Mouse (Mus musculus): ENCODE measurements around the gene Trim28. TPM values are rescaled to one million over a fixed set of nuclear protein-coding genes. Genes with fewer than 3 reads are reported as not detected.

The Trim28 gene
- total RNA-seq, 2 experiments from 2014 or later = 209 to 226 TPM

- ATAC-seq (replicated peaks; ENCODE audit: low FRiP score, poor library complexity, severe bottlenecking) = no peak
These were observed 3.1 kb upstream of the Trim28 start for GRCm38 (mm10) chr7:12995862-12996261.

- ATAC-seq (replicated peaks; ENCODE audit: low FRiP score, poor library complexity, severe bottlenecking) = no peak
These were observed 1.7 kb upstream of the Trim28 start for GRCm38 (mm10) chr7:12997230-12997629.

- no peak for ATAC-seq (replicated peaks; ENCODE audit: low FRiP score, poor library complexity, severe bottlenecking)
These were observed 861 bp upstream of the Trim28 start, which contains the start of gene Slc27a5 for GRCm38 (mm10) chr7:12998053-12998452. Gene Slc27a5, minus strand, starts transcription at chr7:12998192.

GRCm38 (mm10) chr7:13001584-13001983 lies 2.7 kb downstream of the Trim28 start:
- ATAC-seq (replicated peaks; ENCODE audit: low FRiP score, poor library complexity, severe bottlenecking) = no peak

GRCm38 (mm10) chr7:13003380-13003779 lies 4.5 kb downstream of the Trim28 start:
- no peak for ATAC-seq (replicated peaks; ENCODE audit: low FRiP score, poor library complexity, severe bottlenecking)

- no peak for ATAC-seq (replicated peaks; ENCODE audit: low FRiP score, poor library complexity, severe bottlenecking)
These were observed 7.1 kb downstream of the Trim28 start for GRCm38 (mm10) chr7:13006011-13006410.

- ATAC-seq (replicated peaks; ENCODE audit: low FRiP score, poor library complexity, severe bottlenecking) = no peak
These were observed 7.6 kb downstream of the Trim28 start for GRCm38 (mm10) chr7:13006531-13006930.

- ATAC-seq (replicated peaks; ENCODE audit: low FRiP score, poor library complexity, severe bottlenecking) = no peak
These were observed 8.6 kb downstream of the Trim28 start for GRCm38 (mm10) chr7:13007341-13008092.

- ATAC-seq (replicated peaks; ENCODE audit: low FRiP score, poor library complexity, severe bottlenecking) = peak; percentile 91
These were observed 10.5 kb downstream of the Trim28 start for GRCm38 (mm10) chr7:13009143-13010004.

GRCm38 (mm10) chr7:13010005-13010908 lies 11.3 kb downstream of the Trim28 start, which contains the start of gene Zbtb45:
Gene Zbtb45, minus strand, starts transcription at chr7:13010034.
- peak; percentile 84 for ATAC-seq (replicated peaks; ENCODE audit: low FRiP score, poor library complexity, severe bottlenecking)

GRCm38 (mm10) chr7:13013671-13014070 lies 14.8 kb downstream of the Trim28 start:
- no peak for ATAC-seq (replicated peaks; ENCODE audit: low FRiP score, poor library complexity, severe bottlenecking)

- no peak for ATAC-seq (replicated peaks; ENCODE audit: low FRiP score, poor library complexity, severe bottlenecking)
These were observed 15.4 kb downstream of the Trim28 start for GRCm38 (mm10) chr7:13014275-13014839.

- ATAC-seq (replicated peaks; ENCODE audit: low FRiP score, poor library complexity, severe bottlenecking) = no peak
These were observed 16.3 kb downstream of the Trim28 start for GRCm38 (mm10) chr7:13015217-13015616.

GRCm38 (mm10) chr7:13022773-13023535 lies 24.0 kb downstream of the Trim28 start:
- 0 out of 2 replicates have a peak, but pooled peaks have one; percentile 7 for ATAC-seq (replicated peaks; ENCODE audit: low FRiP score, poor library complexity, severe bottlenecking)

- peak; percentile 90 for ATAC-seq (replicated peaks; ENCODE audit: low FRiP score, poor library complexity, severe bottlenecking)
These were observed 25.2 kb downstream of the Trim28 start for GRCm38 (mm10) chr7:13023928-13024731.

- ATAC-seq (replicated peaks; ENCODE audit: low FRiP score, poor library complexity, severe bottlenecking) = 0 out of 2 replicates have a peak, but pooled peaks have one; percentile 18
These were observed 25.9 kb downstream of the Trim28 start for GRCm38 (mm10) chr7:13024805-13025204.

GRCm38 (mm10) chr7:13025511-13026112 lies 26.7 kb downstream of the Trim28 start:
- ATAC-seq (replicated peaks; ENCODE audit: low FRiP score, poor library complexity, severe bottlenecking) = no peak
